Mouse (Mus musculus): Measurements from ENCODE around the gene Trim69. TPM values are rescaled to one million over a fixed set of nuclear protein-coding genes. Genes with fewer than 3 reads are reported as not detected.
"Not testable (repeated sequence)": the region's sequence is repeated elsewhere in the genome, so short reads cannot be mapped to it uniquely, and the experiment has no call there.

Trim69 gene
- total RNA-seq, 2 experiments from 2014 or later: not detected

- DNase-seq: no peak
Observed at GRCm38 (mm10) chr2:122210534-122211228, 50.2 kb downstream of the Trim69 start.

GRCm38 (mm10) chr2:122217075-122217474, 56.6 kb downstream of the Trim69 start:
- not testable (repeated sequence) for DNase-seq

- DNase-seq: no peak
Observed at GRCm38 (mm10) chr2:122218234-122218633, 57.7 kb downstream of the Trim69 start.

GRCm38 (mm10) chr2:122221378-122221777, 60.9 kb downstream of the Trim69 start:
- no peak for DNase-seq

GRCm38 (mm10) chr2:122221798-122222197, 61.3 kb downstream of the Trim69 start:
- no peak for DNase-seq

- DNase-seq: no peak
Observed at GRCm38 (mm10) chr2:122222272-122222671, 61.8 kb downstream of the Trim69 start.

GRCm38 (mm10) chr2:122223654-122224053, 63.2 kb downstream of the Trim69 start:
- DNase-seq: no peak

Other genes with a start within 250 kb of the Trim69 start
- 10 to 100 TPM; 29.4 to 36.7 TPM for gene Ctdspl2, start 204.7 kb upstream of the Trim69 start, total RNA-seq (2021)
- gene Mageb3, start 204.6 kb upstream of the Trim69 start, total RNA-seq (2021): not detected
- gene Eif3j1, start 132.2 kb upstream of the Trim69 start, total RNA-seq (2021): 10 to 100 TPM; 16.8 to 16.9 TPM
- gene Spg11, start 42.3 kb upstream of the Trim69 start, total RNA-seq (2021): 10 to 100 TPM; 14.6 to 16.7 TPM
- gene B2m, start 13.0 kb upstream of the Trim69 start, total RNA-seq (2021): 100 to 1,000 TPM; 300 to 427 TPM
- under 1 TPM; 0.30 to 0.63 TPM for gene Patl2, start 25.5 kb downstream of the Trim69 start, total RNA-seq (2021)
- not detected for gene Terb2, start 25.6 kb downstream of the Trim69 start, total RNA-seq (2021)
- gene Sord, start 74.0 kb downstream of the Trim69 start, total RNA-seq (2021): 100 to 1,000 TPM in 1 of 2 experiments, 10 to 100 TPM in 1; 96.9 to 127 TPM
- gene Duox2, start 137.7 kb downstream of the Trim69 start, total RNA-seq (2021): under 1 TPM; 0.15 to 0.33 TPM
- not detected for gene Duoxa2, start 138.2 kb downstream of the Trim69 start, total RNA-seq (2021)
- under 1 TPM in 1 of 2 experiments, not detected in 1; 0.33 TPM for gene Duoxa1, start 153.0 kb downstream of the Trim69 start, total RNA-seq (2021)
- not detected for gene Duox1, start 155.0 kb downstream of the Trim69 start, total RNA-seq (2021)
- gene Shf, start 208.5 kb downstream of the Trim69 start, total RNA-seq (2021): 10 to 100 TPM; 16.7 to 23.7 TPM